Mouse (Mus musculus): ENCODE data around the gene Relch.

- TF ChIP-seq CTCF (IDR thresholded peaks at IDR 0.05), result no peak
- TF ChIP-seq EP300 (IDR thresholded peaks at IDR 0.05), result no peak
These were observed 121.5 kb downstream of the Relch start for GRCm38 (mm10) chr1:105785146-105785545.
